Mouse (Mus musculus): ENCODE data around the gene Shisal1.

The Shisal1 gene

DNA sequence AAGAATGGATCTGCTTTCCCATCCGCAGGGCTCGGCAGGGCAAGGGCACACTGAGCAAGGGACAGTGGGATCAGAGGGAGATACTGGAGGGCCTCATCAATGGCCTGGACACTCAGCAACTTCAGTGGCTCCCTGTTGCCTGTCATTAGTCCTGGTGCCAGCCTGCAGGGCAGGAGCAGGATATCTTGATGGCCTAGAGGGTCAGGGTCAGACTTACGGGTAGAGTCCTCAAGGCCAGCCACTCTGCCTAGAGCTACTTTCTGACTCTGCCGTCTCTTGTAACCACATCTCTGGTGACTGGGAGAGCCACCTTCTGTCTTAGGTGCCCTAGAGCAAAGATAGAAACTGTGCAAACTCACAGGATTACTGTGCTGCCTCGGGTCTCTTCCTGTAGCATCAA, 23.1 kb downstream of the Shisal1 start:
- DNase-seq = no peak

DNA sequence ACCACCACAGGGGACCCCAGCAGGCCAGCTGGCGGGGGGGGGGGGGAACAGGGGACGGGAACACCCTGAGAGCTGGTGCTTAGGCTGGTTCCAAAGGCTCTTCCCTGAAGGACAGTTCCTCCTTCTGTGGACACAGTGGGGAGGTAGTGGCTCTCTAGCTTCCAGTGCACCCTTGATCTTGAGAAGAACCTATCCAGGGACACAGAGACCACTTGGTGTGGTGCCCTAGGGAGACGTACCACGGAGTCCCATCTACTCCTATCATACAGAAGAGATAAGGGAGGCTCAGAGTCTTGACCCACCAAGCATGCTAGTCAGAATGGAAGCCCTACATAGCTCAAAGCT, 28.7 kb downstream of the Shisal1 start:
- DNase-seq = no peak

DNA sequence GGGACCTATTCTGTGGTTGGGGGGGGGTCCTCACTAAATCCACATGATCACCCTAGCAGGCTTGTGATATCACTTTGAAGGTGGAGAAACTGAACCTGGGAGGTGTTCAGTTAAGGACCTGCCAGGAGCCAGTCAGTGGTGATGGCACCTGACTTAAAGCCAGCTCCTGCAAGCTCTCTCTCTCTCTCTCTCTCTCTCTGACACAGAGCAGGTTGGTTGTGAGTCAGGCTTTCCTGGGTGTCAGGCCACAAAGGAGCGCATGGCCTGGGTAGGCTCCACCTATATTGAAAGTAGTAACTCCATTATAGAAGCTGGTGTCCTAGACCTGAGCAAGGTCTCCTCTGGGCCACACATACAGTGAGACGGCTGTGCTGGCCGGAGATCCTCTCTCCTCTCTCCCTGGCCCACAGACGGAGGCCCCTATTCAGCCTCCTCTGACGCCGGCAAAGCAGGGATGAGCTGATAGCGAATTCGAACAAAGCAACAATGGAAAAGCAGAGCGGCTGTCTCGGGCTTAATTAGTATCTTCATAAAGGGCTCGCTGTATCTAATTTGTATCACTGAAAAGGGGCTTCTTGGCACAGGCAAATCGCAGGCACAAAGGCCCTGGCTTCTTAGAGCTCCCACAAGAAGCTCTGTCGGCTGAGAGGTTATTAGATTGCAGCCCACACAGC, 29.2 kb downstream of the Shisal1 start:
- no peak for DNase-seq

DNA sequence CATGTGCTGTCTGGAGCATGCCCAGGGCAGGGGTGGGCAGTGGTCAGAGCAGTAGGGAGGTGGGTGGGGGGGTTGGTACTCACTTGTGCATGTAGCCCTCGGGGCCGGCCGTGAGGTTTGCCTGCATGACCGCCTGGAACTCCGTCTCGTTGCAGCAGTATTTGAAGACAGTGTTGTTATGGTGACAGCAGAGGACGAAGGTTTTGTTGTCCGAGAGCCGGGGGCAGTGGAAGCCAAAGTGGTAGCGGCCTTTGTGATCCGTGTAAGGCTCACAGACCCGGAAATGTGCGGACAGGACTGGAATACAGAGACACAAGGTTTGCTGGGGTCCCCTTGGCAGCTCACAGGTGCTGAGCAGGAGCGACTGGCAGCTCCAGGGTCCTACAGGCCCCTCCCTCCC, 29.9 kb downstream of the Shisal1 start:
- no peak for DNase-seq

DNA sequence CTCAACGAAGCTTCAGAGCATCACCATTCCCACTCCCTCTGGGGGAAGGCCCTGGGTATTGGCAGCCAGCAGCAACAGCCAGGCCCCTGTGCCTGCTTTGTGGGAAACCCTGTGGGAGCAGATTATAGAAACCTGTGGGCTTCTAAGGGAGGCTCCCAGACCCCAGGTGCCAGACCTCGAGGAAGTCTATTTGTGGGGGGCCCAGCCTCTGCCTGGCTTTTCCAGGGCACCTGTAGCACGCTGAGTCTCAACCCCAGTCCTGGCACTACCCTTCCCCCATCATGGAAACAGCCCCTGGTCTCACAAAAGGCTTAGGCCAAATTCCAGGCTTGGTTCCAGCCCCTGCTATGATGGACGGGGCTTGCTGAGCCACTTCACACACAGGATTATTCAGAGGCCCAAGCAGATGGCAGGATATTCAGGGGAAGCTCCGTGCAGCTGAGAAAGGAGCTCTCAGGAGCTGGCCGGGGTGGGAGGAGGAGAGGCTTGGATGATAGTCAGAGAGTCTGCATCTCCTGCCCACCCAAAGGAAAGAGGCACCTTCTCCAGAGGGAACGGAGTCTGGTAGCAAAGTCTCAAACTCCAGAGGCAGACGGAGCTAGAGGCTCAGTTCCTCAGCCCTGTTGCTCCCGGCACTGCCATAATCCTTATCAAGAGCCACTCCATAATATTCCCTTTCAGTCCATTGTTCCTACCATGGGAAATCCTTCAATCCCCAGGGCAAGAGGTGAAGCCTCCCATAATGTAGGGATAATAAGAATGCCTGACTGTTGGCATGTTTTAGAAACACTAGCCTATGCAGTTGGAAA, 32.7 kb downstream of the Shisal1 start:
- no peak for DNase-seq

DNA sequence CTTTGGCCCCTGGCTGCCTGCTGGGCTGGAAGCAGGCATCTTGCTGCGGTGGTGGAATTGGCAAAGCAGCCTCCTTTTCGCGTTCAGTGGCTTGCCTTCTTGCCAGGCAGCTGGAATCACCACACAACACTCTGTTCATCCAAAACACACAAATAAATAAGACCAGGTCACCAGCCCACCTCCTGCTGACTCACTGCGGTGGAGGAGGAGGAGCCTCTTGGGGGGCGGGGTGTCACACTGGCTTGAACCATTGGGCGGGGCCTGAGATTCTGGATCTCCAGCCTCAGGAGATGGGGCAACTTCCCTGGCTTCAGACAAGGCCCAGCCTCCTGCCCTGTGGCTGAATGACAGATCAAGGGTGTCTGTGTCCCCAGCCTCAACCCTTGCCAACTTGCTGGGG, 34.5 kb downstream of the Shisal1 start:
- peak; percentile 88 for DNase-seq

DNA sequence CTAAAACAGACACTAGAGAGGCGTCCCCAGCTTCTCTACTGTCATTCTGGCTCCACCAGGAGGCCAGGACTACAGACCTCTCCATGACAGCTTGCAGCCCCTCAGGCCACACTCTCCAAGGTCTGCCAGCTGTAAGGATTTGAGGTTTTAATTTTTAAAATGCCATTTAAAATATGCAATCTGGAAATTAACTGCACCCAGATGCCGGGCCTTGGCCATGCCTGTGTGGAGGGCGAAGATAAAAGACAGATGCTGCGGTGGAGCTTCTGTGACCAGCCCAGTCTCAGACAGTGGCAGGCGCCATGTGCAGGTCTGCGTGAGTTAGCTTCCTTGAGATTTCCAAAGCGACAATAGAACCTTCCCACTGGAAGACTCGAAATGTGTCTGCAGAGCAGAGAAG, 36.8 kb downstream of the Shisal1 start:
- no peak for DNase-seq

DNA sequence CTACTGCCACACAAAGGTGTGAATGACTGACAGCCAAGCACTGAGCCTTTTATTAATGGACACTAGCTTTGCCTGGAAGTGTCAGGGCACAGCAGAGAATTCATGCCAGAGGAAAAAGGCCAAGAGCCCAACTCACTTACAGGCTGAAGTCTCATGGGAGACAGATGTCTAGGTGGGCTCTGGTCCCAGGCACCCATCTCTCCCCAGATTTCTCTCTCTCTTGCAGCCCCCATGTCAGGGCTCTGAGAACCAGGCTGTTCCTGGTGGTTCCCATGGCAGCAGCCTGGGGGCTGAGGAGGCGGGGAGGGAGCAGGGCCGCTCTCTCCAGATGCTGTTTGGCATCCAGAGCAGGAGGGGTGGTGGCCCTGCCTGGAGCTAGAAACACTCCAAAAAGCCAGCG, 38.3 kb downstream of the Shisal1 start:
- DNase-seq = no peak

DNA sequence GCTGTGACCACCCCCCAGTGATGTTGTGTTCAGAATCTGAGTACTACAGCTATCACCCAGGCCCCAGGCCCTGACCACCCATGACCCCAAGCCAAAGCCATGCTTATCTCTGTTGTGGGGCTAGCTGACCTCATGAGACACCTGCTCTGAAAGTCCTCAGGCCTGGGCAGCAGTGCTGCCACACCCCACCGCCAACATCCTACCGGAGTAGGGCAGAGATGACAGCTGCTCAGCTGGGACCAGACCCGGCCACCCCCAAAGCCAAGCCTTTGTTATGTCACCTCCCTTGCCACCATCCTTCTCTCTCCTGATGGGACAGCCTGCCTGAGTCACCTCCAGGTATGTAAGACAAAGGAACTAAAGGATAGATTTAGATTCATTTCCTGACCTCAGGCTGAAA, 41.1 kb downstream of the Shisal1 start:
- no peak for DNase-seq

DNA sequence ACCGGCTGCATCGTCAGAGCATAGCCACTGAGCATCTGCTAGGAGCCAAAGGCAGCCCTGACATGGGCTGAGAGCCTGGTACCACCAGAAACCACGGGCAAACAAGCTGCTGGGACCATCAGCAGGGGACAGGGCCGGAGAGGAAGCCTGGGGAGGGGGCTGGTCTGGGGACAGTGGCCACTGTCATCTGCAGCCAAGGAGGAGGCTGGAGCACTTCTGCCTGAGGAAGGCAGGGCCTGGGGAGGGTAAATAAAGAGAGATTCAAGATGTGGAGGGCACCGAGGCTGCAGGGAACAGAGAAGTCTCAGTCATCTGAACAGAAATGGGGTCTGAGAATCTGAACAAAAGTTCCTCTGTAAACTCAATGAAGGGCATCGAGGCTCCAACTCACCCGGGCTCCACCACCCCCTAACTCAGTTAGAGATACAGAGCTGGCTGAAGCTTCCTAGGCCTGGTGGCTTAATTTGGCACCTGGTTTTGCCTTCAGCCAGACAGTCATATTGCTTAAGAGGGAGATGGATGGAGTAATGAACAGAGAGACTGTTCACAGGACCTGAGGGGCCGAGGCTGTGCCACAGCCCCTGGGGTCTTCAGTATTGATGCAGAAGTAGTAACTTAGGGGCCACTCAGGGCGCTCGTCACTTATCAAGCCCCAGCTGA, 43.3 kb downstream of the Shisal1 start:
- DNase-seq = no peak

DNA sequence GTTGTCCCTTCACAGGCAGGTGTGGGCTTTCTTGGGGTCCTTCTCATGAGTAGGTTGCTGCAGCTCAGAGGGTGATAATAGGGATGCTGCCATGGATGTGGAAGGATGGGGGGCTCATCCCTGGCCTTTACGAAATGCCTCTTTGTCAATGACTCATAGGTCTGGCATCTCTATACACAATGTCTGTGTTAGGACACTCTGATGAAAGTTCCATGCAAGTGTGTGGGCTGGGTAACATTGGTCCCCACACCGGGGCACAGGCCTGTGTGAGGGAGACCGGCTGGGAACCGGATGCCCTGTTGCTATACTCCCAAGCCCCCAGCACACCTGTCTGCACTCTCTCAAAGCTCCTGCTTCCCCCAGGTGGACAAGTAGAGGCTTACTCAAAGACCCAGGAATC, 48.3 kb downstream of the Shisal1 start:
- no peak for DNase-seq

DNA sequence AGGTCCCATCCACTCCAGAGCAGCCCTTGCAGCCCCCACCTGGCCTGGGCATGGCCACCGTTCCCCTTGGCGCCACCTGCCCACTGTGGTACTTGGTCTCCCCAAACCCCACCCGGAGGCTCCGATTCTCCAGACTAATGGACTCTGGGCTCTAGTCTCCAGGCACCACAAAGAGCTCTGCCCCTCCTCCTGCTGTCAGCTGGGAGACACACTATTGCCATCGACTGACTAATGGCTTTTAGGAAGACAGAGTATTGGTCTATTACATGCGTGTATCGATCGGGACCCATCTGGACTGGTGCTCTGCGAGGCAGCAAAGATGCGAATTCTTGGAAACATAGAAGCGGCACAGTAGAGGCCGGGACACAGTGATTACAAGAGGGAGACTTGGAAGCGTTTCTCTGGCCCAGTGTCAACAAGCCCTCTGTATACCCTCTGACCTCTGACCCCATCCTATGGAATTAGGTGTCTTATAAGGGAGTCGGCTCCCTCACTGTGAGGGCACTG, 49.2 kb downstream of the Shisal1 start:
- no peak for DNase-seq

DNA sequence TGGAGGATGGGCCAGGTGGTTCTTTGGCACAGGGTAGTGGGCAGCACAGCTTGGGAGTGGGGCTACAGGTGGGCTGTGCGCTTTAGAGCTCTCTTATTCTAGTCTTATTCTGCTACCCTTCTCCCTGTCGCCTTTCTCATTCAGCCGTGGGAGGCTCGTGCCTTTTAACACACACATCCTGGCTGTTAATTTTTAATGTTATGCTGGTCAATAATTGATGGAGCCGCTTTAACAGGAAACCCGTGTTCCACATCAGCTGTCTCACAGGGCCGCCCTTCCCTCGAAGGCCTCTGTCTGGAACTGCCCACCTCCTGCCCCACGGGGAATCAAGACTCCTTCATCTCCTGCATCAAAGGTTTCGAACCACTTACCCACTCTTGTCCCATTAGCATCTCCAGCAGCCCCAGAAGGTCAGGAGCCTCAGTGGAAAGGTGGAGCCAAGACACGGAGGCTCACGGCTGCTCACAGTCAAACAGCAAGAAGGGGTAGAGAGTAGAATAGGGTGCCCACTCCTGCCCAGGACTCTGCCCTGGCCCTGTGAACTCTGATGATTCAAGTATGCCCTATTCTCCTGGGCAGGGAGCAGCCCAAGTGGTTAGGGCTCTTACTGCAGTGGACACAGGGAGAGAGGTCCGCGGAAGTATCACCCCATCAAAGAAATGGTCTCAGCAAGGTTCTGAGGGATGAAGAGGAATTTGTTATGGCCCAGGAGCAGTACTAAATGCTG, 51.4 kb downstream of the Shisal1 start:
- DNase-seq = no peak

DNA sequence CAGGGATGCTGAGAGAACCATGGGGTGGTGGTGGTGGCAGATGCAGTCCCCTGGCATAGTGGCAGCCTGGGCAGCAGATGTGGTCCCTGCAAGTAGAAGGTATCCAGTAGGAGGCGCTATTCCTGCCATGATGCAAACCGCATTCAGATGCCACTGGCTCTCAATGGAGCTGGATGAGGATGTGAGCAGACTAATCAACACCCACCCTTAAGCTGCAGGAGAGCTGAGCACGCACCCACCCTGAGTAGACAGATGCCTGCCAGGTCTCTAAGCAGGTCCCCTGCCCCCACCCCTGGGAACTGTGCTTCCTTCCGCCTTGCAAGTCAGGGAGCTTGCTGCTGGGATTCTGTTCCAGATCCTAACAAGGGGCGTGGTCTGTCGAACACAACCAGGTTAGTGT, 53.6 kb downstream of the Shisal1 start:
- DNase-seq = peak; percentile 12

DNA sequence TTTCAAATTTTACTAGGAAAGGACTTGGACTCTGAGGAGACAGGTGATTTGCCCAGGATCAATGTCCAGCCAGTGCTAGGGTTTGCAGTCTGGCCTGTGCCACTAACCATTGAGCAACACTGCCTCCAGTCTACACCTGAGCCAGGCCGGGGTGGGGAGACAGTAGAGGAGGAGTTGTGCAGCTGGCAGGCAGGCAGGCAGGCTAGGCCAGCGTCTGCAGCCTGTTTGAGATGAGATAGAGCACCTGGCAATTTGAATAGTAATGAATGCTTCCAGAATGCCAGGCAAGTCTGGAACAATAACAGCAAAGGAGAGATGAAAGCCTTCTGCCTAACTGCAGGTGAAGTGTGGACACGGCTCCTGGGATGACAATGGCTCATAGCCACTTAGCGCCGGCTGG, 54.1 kb downstream of the Shisal1 start:
- no peak for DNase-seq

DNA sequence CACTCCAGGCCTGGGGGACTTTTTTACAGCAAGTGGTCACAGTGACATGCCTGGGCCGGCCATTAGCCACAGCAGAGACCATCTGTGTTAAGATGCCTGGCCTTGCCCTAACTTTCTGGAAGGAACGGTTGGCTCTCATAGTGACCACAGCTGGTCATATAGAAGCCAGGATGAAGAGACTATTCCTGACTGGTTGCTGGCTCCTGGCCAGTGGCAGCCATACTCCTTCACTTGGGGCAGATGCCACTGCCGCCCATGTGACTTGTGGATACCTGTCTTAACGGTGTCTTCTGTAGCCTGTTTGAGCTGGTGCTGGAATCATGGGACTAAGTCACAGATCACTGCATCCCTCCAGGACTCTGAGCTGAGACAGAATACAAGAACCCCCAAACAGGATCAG, 54.8 kb downstream of the Shisal1 start:
- no peak for DNase-seq

DNA sequence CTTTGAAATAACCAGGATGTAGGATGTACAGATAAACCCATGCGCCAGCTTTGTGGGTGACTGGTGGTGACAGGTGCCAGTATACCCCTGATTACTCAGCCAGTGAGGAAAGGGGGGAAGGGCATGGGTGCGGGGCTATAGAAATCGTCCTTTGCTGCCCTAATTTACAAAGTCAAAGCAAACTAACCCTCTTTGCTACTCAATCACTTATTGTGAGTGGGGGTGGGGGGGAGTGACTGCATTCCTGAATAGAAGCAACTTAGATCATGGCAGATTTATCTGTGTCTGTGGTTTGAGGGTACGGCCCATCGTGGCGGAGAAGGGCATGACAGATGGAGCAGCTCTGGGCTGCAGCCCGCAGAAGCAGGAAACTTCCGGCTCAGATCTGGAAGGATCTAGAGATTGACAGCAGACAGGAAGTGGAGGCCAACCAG, 58.2 kb downstream of the Shisal1 start:
- DNase-seq = no peak

DNA sequence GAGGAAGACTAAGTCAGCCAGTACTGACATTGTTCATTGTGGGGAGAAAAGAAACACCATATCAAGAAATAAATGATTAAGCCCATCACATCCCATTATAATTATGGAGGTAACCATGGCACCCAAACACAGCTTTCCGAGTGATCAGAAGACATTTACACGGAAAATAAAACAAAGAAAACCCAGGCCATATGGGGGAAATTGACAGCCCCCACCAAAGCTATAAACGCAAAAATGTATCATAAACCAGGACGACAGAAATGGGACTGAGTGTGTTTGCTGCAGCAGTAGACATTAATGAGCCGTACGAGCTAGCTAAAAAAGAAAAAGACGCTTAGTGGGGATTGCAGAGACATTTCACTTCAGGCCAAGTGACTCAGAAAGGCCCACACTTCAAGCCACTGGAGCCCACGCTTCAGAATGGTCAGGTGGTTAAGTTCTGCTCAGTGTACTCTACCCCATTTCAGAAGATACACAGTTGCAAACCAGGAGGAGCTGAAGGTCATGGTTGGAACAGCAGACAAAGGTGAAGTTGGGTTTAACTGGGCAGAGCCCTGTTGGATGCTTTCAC, 60.8 kb downstream of the Shisal1 start:
- DNase-seq = no peak

DNA sequence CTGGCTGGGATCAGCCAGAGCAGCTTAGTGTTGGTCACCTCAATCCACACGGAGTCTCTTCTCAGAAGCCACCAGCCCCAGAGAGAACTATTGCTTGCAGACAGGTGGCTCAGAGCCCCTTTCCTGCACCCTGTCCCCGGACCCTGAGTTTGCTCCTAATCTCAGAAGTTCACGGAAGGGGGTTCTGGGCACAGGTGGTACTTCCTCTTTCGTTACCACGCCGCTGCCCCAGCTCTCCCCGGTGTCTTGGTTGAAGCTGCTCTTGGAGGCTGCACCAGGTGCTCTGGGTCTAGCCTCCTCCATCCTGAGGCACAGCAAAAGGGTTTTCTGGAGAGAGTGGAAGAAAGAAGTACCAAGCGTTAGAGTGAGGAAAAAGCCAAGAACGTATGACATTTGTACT, 62.8 kb downstream of the Shisal1 start:
- DNase-seq = no peak

DNA sequence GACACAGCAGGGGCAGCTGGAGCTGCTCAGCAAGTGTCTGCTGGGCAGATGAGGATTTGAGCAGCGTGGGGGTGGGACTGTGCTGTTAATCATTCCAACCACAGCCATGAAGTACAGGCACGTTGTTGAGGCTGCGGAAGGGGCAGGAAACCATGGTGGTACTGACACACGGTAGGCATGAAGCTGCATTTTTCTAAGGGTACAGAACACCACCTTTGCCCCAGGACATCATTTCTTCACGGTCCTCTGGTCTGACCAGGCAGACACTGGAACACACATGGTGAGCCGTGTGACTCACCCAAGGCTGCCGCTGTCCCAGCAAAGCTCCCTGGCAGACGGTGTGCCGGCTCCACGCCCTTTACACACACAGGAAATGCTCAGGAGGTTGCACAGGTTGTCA, 66.7 kb downstream of the Shisal1 start:
- DNase-seq = no peak

DNA sequence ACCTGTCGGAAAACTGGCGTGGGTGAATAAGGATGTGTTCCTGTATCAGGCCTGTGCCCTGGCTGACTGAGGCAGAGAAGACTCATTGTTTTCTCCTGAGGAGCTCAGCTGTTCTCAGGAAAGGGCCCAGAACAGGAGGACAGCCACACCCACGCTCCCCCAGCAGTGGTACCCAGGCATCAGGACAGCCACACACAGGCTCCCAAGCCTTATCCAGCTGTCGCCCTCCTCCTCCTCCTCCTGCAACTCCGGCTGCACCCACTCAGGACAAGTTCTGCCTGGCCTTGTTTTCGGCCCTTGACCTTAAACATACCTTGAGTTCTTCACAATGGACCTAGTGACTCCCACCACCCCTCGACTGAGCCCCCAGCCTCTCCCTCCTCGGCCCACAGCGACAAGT, 68.2 kb downstream of the Shisal1 start:
- no peak for DNase-seq

DNA sequence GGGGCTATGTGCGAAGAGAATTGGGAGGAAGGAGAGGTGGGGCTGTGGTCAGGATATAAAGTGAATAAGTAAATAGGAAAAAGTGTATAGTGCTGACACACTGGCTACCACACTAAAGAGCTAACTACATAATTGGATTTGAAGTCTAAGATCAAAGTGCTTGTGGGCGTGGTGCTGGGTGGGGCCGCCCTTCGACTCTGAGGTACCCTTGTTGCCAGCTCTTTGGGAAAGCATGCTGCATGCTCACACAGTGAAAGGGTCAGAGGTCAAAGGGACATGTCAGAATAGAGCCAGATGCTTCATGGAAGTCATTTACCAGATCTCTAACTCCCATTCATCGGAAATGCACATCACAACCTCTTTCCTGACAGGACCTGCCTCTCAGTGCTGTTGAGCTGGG, 74.1 kb downstream of the Shisal1 start:
- DNase-seq = no peak

DNA sequence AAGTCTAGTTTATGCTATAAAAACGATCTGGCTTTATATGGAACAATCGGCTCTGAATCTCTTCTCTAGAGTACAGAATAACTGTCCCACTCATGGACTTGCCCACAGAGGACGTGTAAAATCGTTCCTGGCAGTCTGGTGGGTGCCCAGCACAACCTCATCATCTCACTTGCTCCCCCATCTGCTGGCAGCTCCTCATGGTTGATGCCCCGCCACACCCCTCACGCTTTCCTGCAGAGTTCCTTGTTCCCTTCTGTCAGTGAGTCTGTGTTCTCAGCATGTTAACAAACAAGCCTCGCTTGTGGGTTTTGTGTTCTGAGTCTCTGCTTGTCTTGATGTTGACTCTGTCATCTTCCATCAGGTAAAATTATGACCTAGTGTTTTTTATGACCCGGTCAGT, 79.5 kb downstream of the Shisal1 start:
- DNase-seq = no peak

Measured in lung, postnatal 36 days (tissue).